Mouse (Mus musculus) testis, postnatal 14 days (tissue): Measurements from ENCODE around the gene Isoc2b.
A peak's percentile ranks its signal among the peaks of the same experiment; 100 is the strongest.
"Not testable (repeated sequence)": the region's sequence is repeated elsewhere in the genome, so short reads cannot be mapped to it uniquely, and the experiment has no call there.

ENCODE experiments used
- DNase-seq: peaks from one replicate; pipeline ENCODE4 v3.0.0; 2021; ENCODE audit warnings: low spot score

Gene Isoc2b

GRCm38 (mm10) chr7:4870133-4870532 is at the start of gene Isoc2b:
Gene Isoc2b, minus strand, starts transcription at chr7:4870258.
- DNase-seq, result no peak

GRCm38 (mm10) chr7:4919096-4919495 is 49.0 kb upstream of the Isoc2b start:
- DNase-seq, result no peak

GRCm38 (mm10) chr7:4918681-4919080 is 48.6 kb upstream of the Isoc2b start:
- DNase-seq, result no peak

- DNase-seq, result no peak
These were observed 47.4 kb upstream of the Isoc2b start for GRCm38 (mm10) chr7:4917494-4917893.

GRCm38 (mm10) chr7:4915669-4916416 is 45.8 kb upstream of the Isoc2b start:
- DNase-seq, result no peak

- peak; percentile 91 for DNase-seq
These were observed 45.1 kb upstream of the Isoc2b start, which contains the start of gene Zfp628 for GRCm38 (mm10) chr7:4915007-4915665. Gene Zfp628, plus strand, starts transcription at chr7:4915217.

GRCm38 (mm10) chr7:4912248-4912647 is 42.2 kb upstream of the Isoc2b start:
- DNase-seq, result no peak

- DNase-seq, result no peak
These were observed 41.5 kb upstream of the Isoc2b start for GRCm38 (mm10) chr7:4911561-4911960.

GRCm38 (mm10) chr7:4906466-4906950 is 36.5 kb upstream of the Isoc2b start, which contains the start of gene Gm36210:
Gene Gm36210, minus strand, starts transcription at chr7:4906516.
- no peak for DNase-seq

GRCm38 (mm10) chr7:4902404-4902803 is 32.3 kb upstream of the Isoc2b start:
- no peak for DNase-seq

GRCm38 (mm10) chr7:4901171-4901570 is 31.1 kb upstream of the Isoc2b start:
- peak; percentile 80 for DNase-seq

GRCm38 (mm10) chr7:4900523-4900851 is 30.4 kb upstream of the Isoc2b start:
- no peak for DNase-seq

- no peak for DNase-seq
These were observed 29.8 kb upstream of the Isoc2b start for GRCm38 (mm10) chr7:4899649-4900522.

GRCm38 (mm10) chr7:4898851-4899648 is 29.0 kb upstream of the Isoc2b start:
- DNase-seq, result no peak

GRCm38 (mm10) chr7:4895186-4895585 is 25.1 kb upstream of the Isoc2b start:
- no peak for DNase-seq

GRCm38 (mm10) chr7:4886680-4887079 is 16.6 kb upstream of the Isoc2b start:
- peak; percentile 39 for DNase-seq

- not testable (repeated sequence) for DNase-seq
These were observed 9.0 kb upstream of the Isoc2b start for GRCm38 (mm10) chr7:4879036-4879435.

- DNase-seq, result no peak
These were observed 8.1 kb upstream of the Isoc2b start for GRCm38 (mm10) chr7:4878186-4878585.

GRCm38 (mm10) chr7:4877226-4877625 is 7.2 kb upstream of the Isoc2b start:
- no peak for DNase-seq

GRCm38 (mm10) chr7:4876753-4877221 is 6.7 kb upstream of the Isoc2b start, which contains the start of gene Isoc2a:
Gene Isoc2a, plus strand, starts transcription at chr7:4877153.
- peak; percentile 88 for DNase-seq

GRCm38 (mm10) chr7:4866631-4867180 is 3.4 kb downstream of the Isoc2b start:
- DNase-seq, result no peak
